ENCODE assay signal across 17 mouse cellular contexts in genomic region chr9:89924836-89925235, GRCm38 (mm10). TPM values are rescaled to one million over a fixed set of nuclear protein-coding genes. Genes with fewer than 3 reads are reported as not detected.
"Had no signal": no experiment of that assay in that cellular context is flagged by ENCODE, and none has a peak within 500 bp of the region (broad histone marks: within the 10 kb centered on the region; RNA-seq: fewer than 3 reads in every experiment).

No protein-coding gene starts in this region.

- DNase-seq: kidney, adult 18-20 months; kidney, adult 9 months; kidney, postnatal 14 days; kidney, postnatal 4 days; liver; lung, adult 18-20 months; thymus, adult 18-20 months; thymus, postnatal 36 days had no signal

- H3K4me1 ChIP-seq: liver, embryonic 12.5 days; liver, embryonic 15.5 days; lung, embryonic 15.5 days; midbrain, embryonic 13.5 days had no signal

- H3K9me3 ChIP-seq: liver, embryonic 12.5 days; liver, embryonic 15.5 days; lung, embryonic 15.5 days; midbrain, embryonic 13.5 days had no signal

- H3K4me2 ChIP-seq: limb, embryonic 13.5 days; liver, embryonic 12.5 days; liver, embryonic 15.5 days; lung, embryonic 15.5 days; midbrain, embryonic 13.5 days had no signal

- H3K4me3 ChIP-seq: limb, embryonic 13.5 days; liver, embryonic 12.5 days; liver, embryonic 15.5 days; lung, embryonic 15.5 days; midbrain, embryonic 13.5 days had no signal

- H3K9ac ChIP-seq: limb, embryonic 13.5 days; liver, embryonic 12.5 days; liver, embryonic 15.5 days; lung, embryonic 15.5 days; midbrain, embryonic 13.5 days had no signal

- H3K36me3 ChIP-seq: limb, embryonic 13.5 days; liver, embryonic 12.5 days; liver, embryonic 15.5 days; lung, embryonic 15.5 days; midbrain, embryonic 13.5 days had no signal

- H3K27ac ChIP-seq: limb, embryonic 13.5 days; liver, embryonic 12.5 days; liver, embryonic 15.5 days; lung, embryonic 15.5 days; macrophage; midbrain, embryonic 13.5 days had no signal

- H3K27me3 ChIP-seq: liver, embryonic 12.5 days; liver, embryonic 15.5 days; lung, embryonic 15.5 days; midbrain, embryonic 13.5 days had no signal

- ATAC-seq: liver, embryonic 12.5 days; midbrain, embryonic 13.5 days; midbrain, embryonic 16.5 days had no signal

RNA-seq across cellular contexts. Expression of gene Rasgrf1, which starts 15.1 kb away (rescaled TPM):
- total RNA-seq: megakaryocyte, adult 5-6 weeks had no signal
- polyA plus RNA-seq: liver, embryonic 12.5 days; liver, embryonic 15.5 days; macrophage; neural tube, embryonic 11.5 days had no signal
